Mouse (Mus musculus) intestine, embryonic 16.5 days (tissue): ENCODE measurements around the gene Med4. TPM values are rescaled to one million over a fixed set of nuclear protein-coding genes. Genes with fewer than 3 reads are reported as not detected.

Experiments used
- ATAC-seq: fragments of 200-750 bp; cut with Nextera tagmentation; 2 replicates; pipeline ENCODE4 v1.8.0; 2017; ENCODE audit warnings: moderate TSS enrichment, moderate library complexity
- H3K27ac ChIP-seq: fragments of 300-500 bp; sonication (generic); 2 replicates; pipeline ENCODE4 v1.5.1; 2014; ENCODE audit warnings: mild to moderate bottlenecking, low read length
- H3K27me3 ChIP-seq: fragments of 300-500 bp; sonication (generic); replicated peaks from 2 replicates; pipeline ENCODE4 v1.6.1; 2014; ENCODE audit warnings: low read length, control low read depth, mixed read lengths; ENCODE audit not compliant: control insufficient read depth, insufficient read depth
- H3K36me3 ChIP-seq: fragments of 300-500 bp; sonication (generic); 2 replicates; pipeline ENCODE4 v1.6.1; 2014; ENCODE audit warnings: low read length, control low read depth; ENCODE audit not compliant: control insufficient read depth, insufficient read depth
- H3K4me1 ChIP-seq: fragments of 300-500 bp; sonication (generic); 2 replicates; pipeline ENCODE4 v1.6.1; 2014; ENCODE audit warnings: low read length, control low read depth, mixed read lengths; ENCODE audit not compliant: control insufficient read depth, insufficient read depth
- H3K4me2 ChIP-seq: fragments of 300-500 bp; sonication (generic); 2 replicates; pipeline ENCODE4 v1.6.1; 2014; ENCODE audit warnings: low read depth, low read length, control low read depth
- H3K4me3 ChIP-seq: fragments of 300-500 bp; sonication (generic); 2 replicates; pipeline ENCODE4 v1.5.1; 2014; ENCODE audit warnings: mild to moderate bottlenecking, low read length
- H3K9ac ChIP-seq: fragments of 300-500 bp; sonication (generic); 2 replicates; pipeline ENCODE4 v1.6.1; 2014; ENCODE audit warnings: low read depth, low read length
- H3K9me3 ChIP-seq: fragments of 300-500 bp; sonication (generic); 2 replicates; pipeline ENCODE4 v1.6.1; 2016; ENCODE audit warnings: low read length, control low read depth; ENCODE audit not compliant: control insufficient read depth
- WGBS: fragments of 180-500 bp; shearing (Covaris S2); extraction: QIAGEN DNeasy Blood & Tissue Kit; methylation state at CpG from one replicate; pipeline ENCODE4 v1.1.7; 2014; 5-methylcytosine and 5-hydroxymethylcytosine counted together
- polyA plus RNA-seq: library from polyadenylated mRNA; unstranded; fragments of >200 nt; fragmentation: Nextera tagmentation; extraction: Ambion mirVana; gene quantifications from 2 replicates; pipeline ENCODE4 v1.2.1, GENCODE M21; 2015

The Med4 gene
- polyA plus RNA-seq, 1 experiment from 2014 or later = 64.5 TPM

DNA sequence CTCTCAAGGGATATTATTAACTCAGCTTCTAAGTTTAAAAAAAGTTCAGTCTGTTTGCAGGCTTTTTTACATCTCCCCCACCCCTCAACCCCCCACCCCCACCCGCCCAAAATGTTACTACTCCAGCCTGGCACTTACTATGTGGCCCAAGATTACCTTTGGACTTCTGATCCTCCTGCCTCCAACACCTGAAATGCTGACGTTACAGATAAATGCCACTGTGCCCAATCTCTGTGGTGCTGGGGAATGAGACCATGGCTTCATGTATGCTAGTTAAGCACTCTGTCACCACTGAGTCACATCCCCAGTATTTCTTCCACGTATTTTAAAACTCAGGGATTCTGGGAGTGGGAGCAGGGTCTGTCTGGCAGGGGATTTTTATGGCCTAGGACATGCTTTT lies 40.5 kb downstream of the Med4 start:
- Histone ChIP-seq H3K27me3 (no peaks in the 10 kb centered on the region), H3K4me1 (peaks cover 10% of the 10 kb centered on the region), H3K36me3 (no peaks in the 10 kb centered on the region), H3K9ac (no peak overlapping the region), H3K9me3 (no peaks in the 10 kb centered on the region), H3K4me3 (no peak overlapping the region), H3K27ac (no peak overlapping the region), H3K4me2 (no peak overlapping the region)
- 50% methylated on average over 3 of the region's 3 CpGs for WGBS
- ATAC-seq = no peak

DNA sequence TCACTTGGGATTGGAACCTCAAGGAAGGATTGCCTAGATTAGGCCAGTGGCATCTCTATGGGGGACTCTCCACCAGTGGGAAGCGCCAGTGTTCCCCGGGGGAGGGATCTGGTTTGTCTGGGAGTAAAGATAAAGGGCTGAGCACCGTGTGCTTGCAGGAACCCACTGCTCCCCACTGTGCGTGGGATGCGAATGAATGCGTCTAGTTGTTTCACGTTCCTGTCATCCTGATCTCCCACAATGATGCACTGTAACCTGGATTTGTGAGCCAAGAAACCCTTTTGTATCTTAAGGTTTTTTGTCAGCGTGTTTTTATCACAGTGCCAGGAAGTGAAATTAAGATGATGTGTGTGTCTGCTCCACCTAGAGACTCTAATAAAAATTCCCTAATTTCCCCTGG lies 40.9 kb downstream of the Med4 start:
- Histone ChIP-seq H3K4me3 (no peak overlapping the region), H3K27ac (no peak overlapping the region), H3K36me3 (no peaks in the 10 kb centered on the region), H3K4me2 (no peak overlapping the region), H3K27me3 (no peaks in the 10 kb centered on the region), H3K9me3 (no peaks in the 10 kb centered on the region), H3K9ac (no peak overlapping the region), H3K4me1 (peaks cover 10% of the 10 kb centered on the region)
- ATAC-seq = no peak
- WGBS = 57% methylated on average over 8 of the region's 8 CpGs

DNA sequence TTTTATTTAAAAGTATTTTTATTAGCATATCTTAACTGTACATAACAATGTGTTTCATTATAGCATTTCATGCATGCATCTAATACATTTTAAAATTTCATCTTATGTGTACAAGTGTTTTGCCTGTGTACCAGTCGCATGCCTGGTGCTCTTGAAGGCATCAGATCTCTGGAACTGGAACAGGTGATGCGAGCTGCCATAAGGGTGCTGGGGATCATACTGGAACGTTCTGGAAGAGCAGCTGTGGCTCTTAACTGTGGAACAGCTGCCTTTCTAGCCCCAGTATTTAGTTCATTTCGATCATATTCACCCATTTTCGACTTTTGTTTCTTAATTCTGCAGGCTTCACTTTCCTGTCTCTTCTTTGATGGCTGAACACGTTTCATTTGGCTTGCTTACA lies 41.3 kb downstream of the Med4 start:
- Histone ChIP-seq H3K36me3 (no peaks in the 10 kb centered on the region), H3K4me2 (no peak overlapping the region), H3K9ac (no peak overlapping the region), H3K4me1 (peaks cover 10% of the 10 kb centered on the region), H3K9me3 (no peaks in the 10 kb centered on the region), H3K4me3 (no peak overlapping the region), H3K27ac (no peak overlapping the region), H3K27me3 (no peaks in the 10 kb centered on the region)
- WGBS = 86% methylated on average over 6 of the region's 6 CpGs
- ATAC-seq = no peak

DNA sequence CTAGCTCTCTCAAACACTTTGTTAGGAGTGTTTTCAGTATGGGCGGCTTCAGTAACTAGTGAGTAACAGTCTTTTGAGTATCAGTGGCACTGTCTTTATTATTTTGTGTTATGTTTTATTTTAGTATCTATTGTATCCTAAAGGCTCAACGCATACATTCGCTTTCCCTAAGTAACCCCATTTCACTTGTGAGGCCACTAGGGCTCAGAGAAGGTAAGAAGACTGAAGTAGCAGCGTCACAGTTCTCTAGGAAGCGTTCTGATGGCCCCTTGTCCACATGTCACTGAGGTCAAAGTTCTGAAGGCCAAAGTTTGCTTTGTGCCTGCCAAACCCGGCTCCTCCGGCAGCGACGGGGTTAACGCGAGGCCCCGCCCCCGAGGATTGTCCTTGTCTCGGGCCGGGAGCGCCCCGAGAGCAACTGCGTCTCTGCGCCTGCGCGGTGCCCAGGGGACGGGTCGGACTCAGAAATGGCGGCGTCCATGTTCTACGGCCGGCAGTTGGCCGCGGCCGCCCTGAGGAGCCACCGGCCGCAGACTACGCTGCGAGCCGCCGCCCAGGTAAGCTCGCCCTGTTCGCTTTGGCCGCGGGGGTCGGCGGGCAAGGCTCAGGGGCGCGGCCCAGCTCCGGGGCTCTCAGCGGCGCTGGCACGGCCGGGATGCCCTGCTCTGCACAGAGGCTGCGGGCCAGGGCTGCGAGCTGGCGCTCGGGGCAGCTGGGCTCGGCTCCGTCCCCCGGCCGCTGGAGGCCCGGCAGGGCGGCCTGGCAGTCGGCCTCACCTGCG lies 42.7 kb downstream of the Med4 start:
- Histone ChIP-seq H3K4me2 (peak overlapping the region; percentile 67), H3K4me3 (peak overlapping the region; percentile 88), H3K27ac (peak overlapping the region; percentile 71), H3K9me3 (no peaks in the 10 kb centered on the region), H3K4me1 (peaks cover 10% of the 10 kb centered on the region), H3K9ac (peak overlapping the region; percentile 95), H3K36me3 (no peaks in the 10 kb centered on the region), H3K27me3 (no peaks in the 10 kb centered on the region)
- WGBS = 4% methylated on average over 57 of the region's 61 CpGs
- peak; percentile 97 for ATAC-seq

DNA sequence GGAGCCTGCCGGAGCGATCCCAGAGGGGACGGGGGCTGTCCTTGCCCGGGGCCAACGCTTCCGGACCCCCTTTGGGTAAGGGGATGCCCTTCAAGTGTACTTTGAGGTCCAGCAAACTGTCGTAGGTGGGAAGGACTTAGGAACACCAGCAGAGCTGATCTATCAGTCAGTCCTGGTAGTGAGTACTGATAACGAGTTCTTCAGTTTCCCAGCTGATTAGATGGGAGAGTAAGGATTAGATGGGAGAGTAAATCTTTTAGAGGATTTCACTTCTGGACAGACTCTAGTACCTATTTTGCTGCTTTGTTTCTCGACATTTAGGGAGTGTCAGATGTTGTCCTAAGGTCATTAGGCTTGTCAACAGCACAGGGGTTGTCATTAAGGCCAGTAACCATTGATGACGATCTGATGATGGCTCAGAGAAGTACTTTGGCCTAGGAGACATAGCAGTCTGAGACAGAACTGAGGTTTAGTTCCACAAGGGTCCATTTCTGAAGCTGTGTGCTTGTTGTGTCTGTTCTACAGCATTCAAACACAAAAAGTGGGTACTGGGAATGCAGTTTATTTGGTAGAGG lies 43.4 kb downstream of the Med4 start:
- Histone ChIP-seq H3K4me1 (peaks cover 10% of the 10 kb centered on the region), H3K9ac (peak overlapping the region; percentile 95), H3K4me3 (peak overlapping the region; percentile 88), H3K36me3 (no peaks in the 10 kb centered on the region), H3K27ac (peak overlapping the region; percentile 71), H3K27me3 (no peaks in the 10 kb centered on the region), H3K9me3 (no peaks in the 10 kb centered on the region), H3K4me2 (peak overlapping the region; percentile 67)
- ATAC-seq = no peak; the same call in 1 of the 2 replicates
- under 1% methylated on average over 10 of the region's 10 CpGs for WGBS

Other genes with a start within 250 kb of the Med4 start
- 13.0 and 14.9 TPM in 2 replicates for gene Rb1, start 184.2 kb upstream of the Med4 start, polyA plus RNA-seq
- 702 and 717 TPM in 2 replicates for gene Itm2b, start 124.7 kb upstream of the Med4 start, polyA plus RNA-seq
- gene Sucla2, start 15.3 kb downstream of the Med4 start, polyA plus RNA-seq = 140 and 141 TPM in 2 replicates
- 5.7 and 5.8 TPM in 2 replicates for gene Nudt15, start 38.2 kb downstream of the Med4 start, polyA plus RNA-seq
- not detected in 2 replicates for gene Gm21750, start 151.2 kb downstream of the Med4 start, polyA plus RNA-seq